Mouse (Mus musculus): ENCODE measurements around the gene Pex26. TPM values are rescaled to one million over a fixed set of nuclear protein-coding genes. Genes with fewer than 3 reads are reported as not detected.

The Pex26 gene
- 10 to 100 TPM; 11.9 to 12.4 TPM for total RNA-seq (2023)

GRCm38 (mm10) chr6:121183414-121184173, at the start of gene Pex26:
TSS of gene Pex26 (plus strand) at chr6:121183667.

GRCm38 (mm10) chr6:121210149-121210925, 26.9 kb downstream of the Pex26 start, which contains the start of gene Tuba8:
TSS of gene Tuba8 (plus strand) at chr6:121210696.

GRCm38 (mm10) chr6:121245127-121246036, 61.9 kb downstream of the Pex26 start, which contains the start of gene Usp18:
TSS of gene Usp18 (plus strand) at chr6:121245906.

Other genes with a start within 250 kb of the Pex26 start
- 10 to 100 TPM; 34.3 to 37.0 TPM for gene Mical3, start 52.7 kb upstream of the Pex26 start, total RNA-seq (2023)
- gene Tuba8, start 27.0 kb downstream of the Pex26 start, total RNA-seq (2023), result under 1 TPM in 1 of 2 experiments, not detected in 1; 0.47 TPM
- 10 to 100 TPM; 21.0 to 31.8 TPM for gene Usp18, start 62.2 kb downstream of the Pex26 start, total RNA-seq (2023)
- gene Slc6a13, start 116.6 kb downstream of the Pex26 start, total RNA-seq (2023), result not detected
- not detected for gene Slc6a12, start 159.4 kb downstream of the Pex26 start, total RNA-seq (2023)